Mouse (Mus musculus) midbrain, embryonic 14.5 days (tissue): ENCODE results near the gene Pus10. TPM values are rescaled to one million over a fixed set of nuclear protein-coding genes. Genes with fewer than 3 reads are reported as not detected.

Source experiments
- ATAC-seq: fragments of 200-750 bp; cut with Nextera tagmentation; 2 replicates; pipeline ENCODE4 v1.8.0; 2017; ENCODE audit warnings: moderate number of reproducible peaks, moderate library complexity; ENCODE audit not compliant: low FRiP score, low TSS enrichment
- DNase-seq: peaks from one replicate; pipeline ENCODE4 v3.0.0-alpha.2; 2015
- H3K27ac ChIP-seq: fragments of 300-500 bp; sonication (generic); replicated peaks from 2 replicates; pipeline ENCODE4 v1.5.1; 2014; ENCODE audit warnings: mild to moderate bottlenecking, low read depth, low read length, moderate library complexity
- H3K27me3 ChIP-seq: fragments of 300-500 bp; sonication (generic); 2 replicates; pipeline ENCODE4 v1.6.1; 2014; ENCODE audit warnings: low read length, control low read depth, mixed read lengths; ENCODE audit not compliant: control insufficient read depth, insufficient read depth
- H3K36me3 ChIP-seq: fragments of 300-500 bp; sonication (generic); 2 replicates; pipeline ENCODE4 v1.6.1; 2014; ENCODE audit warnings: low read length, control low read depth; ENCODE audit not compliant: control insufficient read depth, insufficient read depth
- H3K4me1 ChIP-seq: fragments of 300-500 bp; sonication (generic); 2 replicates; pipeline ENCODE4 v1.6.1; 2014; ENCODE audit warnings: mild to moderate bottlenecking, antibody characterized with exemption, low read length, control low read depth; ENCODE audit not compliant: control insufficient read depth, insufficient read depth
- H3K4me2 ChIP-seq: fragments of 300-500 bp; sonication (generic); 2 replicates; pipeline ENCODE4 v1.6.1; 2014; ENCODE audit warnings: mild to moderate bottlenecking, low read length, moderate library complexity
- H3K4me3 ChIP-seq: fragments of 300-500 bp; sonication (generic); replicated peaks from 2 replicates; pipeline ENCODE4 v1.5.1; 2014; ENCODE audit warnings: low read depth, low read length
- H3K9ac ChIP-seq: fragments of 300-500 bp; sonication (generic); replicated peaks from 2 replicates; pipeline ENCODE4 v1.6.1; 2014; ENCODE audit warnings: mild to moderate bottlenecking, low read length, moderate library complexity
- H3K9me3 ChIP-seq: fragments of 300-500 bp; sonication (generic); 2 replicates; pipeline ENCODE4 v1.6.1; 2016; ENCODE audit warnings: low read length, control low read depth, mixed read lengths; ENCODE audit not compliant: control insufficient read depth
- WGBS: fragments of 180-500 bp; shearing (Covaris S2); extraction: QIAGEN DNeasy Blood & Tissue Kit; methylation state at CpG from one replicate; pipeline ENCODE4 v1.1.7; 2014; 5-methylcytosine and 5-hydroxymethylcytosine counted together
- polyA plus RNA-seq: library from polyadenylated mRNA; unstranded; fragments of >200 nt; fragmentation: Nextera tagmentation; extraction: Ambion mirVana; gene quantifications from 2 replicates; pipeline ENCODE4 v1.2.1, GENCODE M21; 2014

Gene Pus10
- polyA plus RNA-seq, 1 experiment from 2014 or later = 14.3 TPM

GRCm38 (mm10) chr11:23653666-23654065 lies 11.8 kb upstream of the Pus10 start:
- Histone ChIP-seq H3K4me2 (no peak overlapping the region), H3K9me3 (no peaks in the 10 kb centered on the region), H3K36me3 (peaks cover 15% of the 10 kb centered on the region), H3K4me3 (no peak overlapping the region), H3K4me1 (no peaks in the 10 kb centered on the region), H3K27me3 (no peaks in the 10 kb centered on the region), H3K9ac (no peak overlapping the region), H3K27ac (no peak overlapping the region)
- ATAC-seq (no peak), DNase-seq (no peak)
- 76% methylated on average over 3 of the region's 3 CpGs for WGBS

DNA sequence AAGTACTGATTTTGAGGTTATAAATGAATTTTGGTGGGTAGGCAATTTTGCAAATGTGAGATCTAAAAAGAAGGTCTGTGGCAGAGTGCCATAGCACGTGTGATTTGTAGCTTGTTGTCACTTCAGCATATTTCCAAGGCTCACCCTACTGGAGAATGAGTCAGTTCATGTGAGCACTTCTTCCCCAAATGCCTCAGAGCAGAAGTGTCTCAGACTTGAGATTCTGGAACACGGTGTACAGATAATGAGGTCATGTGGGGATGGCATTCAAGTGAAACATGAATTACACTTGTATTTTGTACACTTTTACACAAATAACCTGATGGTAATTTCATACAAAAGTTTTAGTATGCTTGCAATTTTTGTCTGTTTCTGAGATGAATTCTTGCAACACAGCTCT lies 7.7 kb upstream of the Pus10 start:
- no peak overlapping the region for H3K4me3 ChIP-seq
- no peak for DNase-seq
- no peaks in the 10 kb centered on the region for H3K36me3 ChIP-seq
- no peaks in the 10 kb centered on the region for H3K9me3 ChIP-seq
- no peak overlapping the region for H3K4me2 ChIP-seq
- H3K4me1 ChIP-seq = no peaks in the 10 kb centered on the region
- ATAC-seq = no peak
- H3K9ac ChIP-seq = no peak overlapping the region
- 90% methylated on average over 2 of the region's 2 CpGs for WGBS
- H3K27me3 ChIP-seq = no peaks in the 10 kb centered on the region
- no peak overlapping the region for H3K27ac ChIP-seq

DNA sequence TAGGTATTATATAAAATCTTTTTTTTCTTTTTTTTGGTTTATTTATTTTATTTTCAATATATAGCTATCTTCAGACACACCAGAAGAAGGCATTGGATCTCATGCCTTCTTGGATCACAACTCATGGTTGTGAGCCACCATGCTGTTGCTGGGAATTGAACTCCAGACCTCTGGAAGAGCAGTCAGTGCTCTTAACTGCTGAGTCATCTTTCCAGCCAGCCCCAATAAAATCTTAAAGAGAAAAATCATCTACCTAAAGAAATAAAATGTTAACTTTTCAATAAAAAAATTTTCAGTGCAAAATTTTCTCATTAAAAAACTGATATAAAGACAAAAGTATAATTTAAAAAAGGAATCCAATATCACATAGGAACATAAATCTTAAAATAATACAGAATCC lies 1.2 kb upstream of the Pus10 start:
- DNase-seq = no peak
- Histone ChIP-seq H3K27ac (no peak overlapping the region), H3K4me2 (no peak overlapping the region), H3K9me3 (no peaks in the 10 kb centered on the region), H3K9ac (no peak overlapping the region), H3K4me1 (peaks cover 6% of the 10 kb centered on the region; the same call in 1 of the 2 replicates), H3K4me3 (no peak overlapping the region), H3K27me3 (no peaks in the 10 kb centered on the region), H3K36me3 (peaks cover 6% of the 10 kb centered on the region; the same call in 1 of the 2 replicates)
- no peak for ATAC-seq

- ATAC-seq (peak; percentile 99), DNase-seq (peak; percentile 97)
- no peaks in the 10 kb centered on the region for H3K9me3 ChIP-seq
- H3K36me3 ChIP-seq = peaks cover 6% of the 10 kb centered on the region; the same call in 1 of the 2 replicates
- H3K27ac ChIP-seq = peak within 1 kb of the TSS; percentile 93
- no peaks in the 10 kb centered on the region for H3K27me3 ChIP-seq
- under 1% methylated on average over 49 of the region's 49 CpGs for WGBS
- H3K9ac ChIP-seq = peak within 1 kb of the TSS; percentile 88
- H3K4me2 ChIP-seq = peak within 1 kb of the TSS; percentile 72
- peak within 1 kb of the TSS; percentile 96 for H3K4me3 ChIP-seq
- peaks cover 6% of the 10 kb centered on the region; the same call in 1 of the 2 replicates for H3K4me1 ChIP-seq
Measured at GRCm38 (mm10) chr11:23665798-23666501, 476 bp downstream of the Pus10 start, which contains the start of gene Pex13. TSS of gene Pex13 (minus strand) at chr11:23665959.

DNA sequence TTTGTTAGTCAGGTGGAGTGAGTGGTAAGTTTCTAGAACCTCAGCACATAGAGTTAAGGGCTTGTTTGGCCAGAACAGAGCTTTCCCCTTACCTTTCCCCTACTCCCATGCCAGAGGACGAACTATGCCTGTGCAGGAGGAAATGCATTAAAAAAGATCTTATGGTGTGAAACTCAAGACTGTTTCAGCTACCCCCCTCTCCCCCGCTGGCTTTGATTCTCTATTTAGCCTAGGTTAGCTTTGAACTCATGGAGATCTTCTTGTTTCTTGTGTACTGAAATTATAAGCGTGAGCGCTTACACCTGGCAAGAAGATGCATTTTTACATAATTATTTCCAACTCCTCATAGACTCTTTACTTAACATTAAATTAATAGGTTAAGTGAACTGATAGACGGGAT lies 1.1 kb downstream of the Pus10 start:
- peak; percentile 49 for DNase-seq
- no peak for ATAC-seq
- H3K36me3 ChIP-seq = peaks cover 12% of the 10 kb centered on the region; the same call in 1 of the 2 replicates
- peak overlapping the region; percentile 96 for H3K4me3 ChIP-seq
- peak overlapping the region; percentile 93 for H3K27ac ChIP-seq
- H3K27me3 ChIP-seq = no peaks in the 10 kb centered on the region
- peak overlapping the region; percentile 88 for H3K9ac ChIP-seq
- H3K9me3 ChIP-seq = no peaks in the 10 kb centered on the region
- 9% methylated on average over 5 of the region's 5 CpGs for WGBS
- H3K4me1 ChIP-seq = peaks cover 6% of the 10 kb centered on the region; the same call in 1 of the 2 replicates
- peak overlapping the region; percentile 72 for H3K4me2 ChIP-seq

DNA sequence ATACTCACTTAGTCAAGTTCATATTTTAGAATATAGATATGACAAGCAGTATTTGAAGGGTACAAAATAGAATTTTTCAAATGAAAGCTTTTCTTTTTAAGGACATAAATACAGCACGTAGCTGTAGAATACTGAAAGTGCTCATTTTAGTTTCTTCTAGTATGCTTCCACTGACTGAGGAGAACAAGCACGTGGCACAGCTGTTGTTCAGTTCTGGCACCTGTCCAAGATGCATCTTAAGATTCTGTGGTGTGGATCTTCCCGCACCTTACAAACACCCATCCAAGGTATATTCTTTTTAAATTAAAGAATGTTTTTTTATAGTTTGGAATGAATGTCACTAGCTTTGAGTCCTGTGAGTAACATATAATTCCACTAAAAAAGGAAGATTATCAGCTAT lies 1.7 kb downstream of the Pus10 start:
- DNase-seq = peak; percentile 60
- 37% methylated on average over 3 of the region's 3 CpGs for WGBS
- H3K9me3 ChIP-seq = no peaks in the 10 kb centered on the region

DNA sequence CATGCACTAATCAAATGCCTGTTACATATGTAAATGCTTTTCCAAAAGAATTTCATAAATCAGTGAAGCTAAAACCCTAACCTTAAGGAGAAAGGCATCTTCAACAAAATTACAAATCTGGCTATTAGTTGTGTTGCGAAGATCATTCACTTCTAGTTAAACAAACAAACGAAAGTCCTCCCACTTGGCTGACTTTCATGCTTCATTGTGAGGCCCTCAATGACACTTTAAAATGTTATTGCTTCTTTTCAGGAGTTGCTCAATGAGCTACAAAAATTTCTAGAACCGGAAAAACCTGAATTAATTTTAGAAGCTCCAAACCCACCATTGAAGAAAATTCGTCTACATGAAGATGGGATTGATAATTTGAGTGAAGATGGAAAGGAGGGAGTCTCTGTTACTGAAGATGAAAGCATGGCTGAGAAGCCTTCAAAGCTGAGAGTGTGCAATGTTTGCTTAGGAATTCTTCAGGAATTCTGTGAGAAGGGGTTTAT lies 6.8 kb downstream of the Pus10 start:
- H3K36me3 ChIP-seq = peaks cover 57% of the 10 kb centered on the region
- no peak overlapping the region for H3K4me3 ChIP-seq
- no peak overlapping the region for H3K27ac ChIP-seq
- no peak overlapping the region for H3K9ac ChIP-seq
- 91% methylated on average over 4 of the region's 4 CpGs for WGBS
- H3K27me3 ChIP-seq = no peaks in the 10 kb centered on the region
- ATAC-seq (no peak), DNase-seq (no peak)
- H3K4me2 ChIP-seq = no peak overlapping the region
- peaks cover under 1% of the 10 kb centered on the region; the same call in 1 of the 2 replicates for H3K4me1 ChIP-seq
- H3K9me3 ChIP-seq = no peaks in the 10 kb centered on the region

More for the DNA sequence above, 1.7 kb downstream of the Pus10 start:
- Histone ChIP-seq H3K36me3 (peaks cover 13% of the 10 kb centered on the region; the same call in 1 of the 2 replicates), H3K4me3 (peak overlapping the region; percentile 96), H3K4me2 (peak overlapping the region; percentile 72), H3K4me1 (peaks cover 6% of the 10 kb centered on the region; the same call in 1 of the 2 replicates), H3K9ac (no peak overlapping the region), H3K27me3 (no peaks in the 10 kb centered on the region), H3K27ac (no peak overlapping the region)
- no peak for ATAC-seq

- H3K4me2 ChIP-seq = no peak overlapping the region
- no peak for ATAC-seq
- H3K27me3 ChIP-seq = no peaks in the 10 kb centered on the region
- H3K9me3 ChIP-seq = no peaks in the 10 kb centered on the region
- no peak for DNase-seq
- peaks cover 70% of the 10 kb centered on the region for H3K36me3 ChIP-seq
- no peak overlapping the region for H3K4me3 ChIP-seq
- H3K27ac ChIP-seq = no peak overlapping the region
- WGBS = 91% methylated on average over 5 of the region's 5 CpGs
- H3K9ac ChIP-seq = no peak overlapping the region
- H3K4me1 ChIP-seq = no peaks in the 10 kb centered on the region
Measured at GRCm38 (mm10) chr11:23676100-23676499, 10.6 kb downstream of the Pus10 start.
